Mouse (Mus musculus): ENCODE measurements at regions not wholly inside any gene's neighbourhood (a gene's known extent, or its start where the extent isn't known, plus 50 kb on each side); places are given as distances from the start of the nearest gene placed in this dataset.
"Not testable (repeated sequence)": the region's sequence is repeated elsewhere in the genome, so short reads cannot be mapped to it uniquely, and the experiment has no call there.

DNA sequence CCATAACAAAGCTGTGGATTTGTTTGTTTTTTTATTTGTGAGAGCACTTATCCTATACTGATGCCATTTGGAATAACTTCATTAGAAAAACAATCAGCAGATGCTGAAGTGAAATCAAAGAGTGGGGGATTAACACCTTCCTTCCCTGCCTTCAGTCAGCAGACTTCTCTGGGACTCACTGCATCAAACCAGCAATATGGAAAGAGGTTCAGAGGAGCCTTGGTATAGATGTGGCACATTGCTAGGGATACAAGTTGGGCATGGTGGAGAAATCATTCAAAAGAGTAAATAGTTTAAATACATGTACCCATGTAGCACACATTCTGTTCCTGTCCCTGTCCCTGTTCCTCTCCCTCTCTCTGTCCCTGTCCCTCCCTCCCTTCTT, 364.0 kb upstream of the Rgs18 start:
- intact Hi-C loops (cut with DNase I) = no loop called here
- DNase-seq (ENCODE audit: extremely low spot score in 1 of 2, low spot score in 2 of 2) = no peak

DNA sequence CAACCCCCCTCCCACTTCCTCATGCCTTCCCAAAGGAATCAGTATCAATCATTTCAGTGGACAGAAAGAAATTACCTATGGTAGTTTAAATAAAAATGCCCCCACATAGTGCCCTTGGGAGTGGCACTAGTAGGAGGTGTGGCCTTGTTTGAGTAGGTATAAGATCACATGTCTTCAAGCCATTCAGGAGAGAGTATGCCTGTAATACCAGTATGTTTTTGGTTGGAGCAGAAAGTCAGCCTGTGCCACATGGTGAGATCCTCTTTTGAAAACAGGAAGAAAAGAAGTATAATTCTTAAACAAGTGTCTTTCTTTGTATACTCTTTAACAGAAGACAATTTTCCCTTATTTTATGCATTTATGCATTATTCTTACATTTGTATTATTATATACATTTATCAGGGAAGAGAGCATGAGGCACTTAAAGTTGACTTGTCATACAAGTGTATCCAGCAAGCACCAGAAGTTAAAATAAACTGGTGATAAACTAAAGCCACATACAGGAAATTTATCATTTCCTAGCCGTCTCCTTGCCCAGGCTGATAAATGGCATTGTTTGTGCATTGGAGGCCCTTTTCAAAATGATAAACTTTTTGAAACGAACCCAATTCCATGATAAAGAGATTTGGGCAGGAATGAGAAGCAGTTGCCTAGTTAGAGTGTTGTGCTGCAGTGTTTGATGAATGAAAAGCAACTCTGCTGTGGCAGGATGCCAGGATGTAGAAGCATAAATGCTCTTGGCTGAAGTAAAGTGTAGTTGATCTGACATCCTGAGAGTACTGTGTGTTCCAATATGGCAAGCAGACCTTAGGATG, 363.4 kb upstream of the Rgs18 start:
- peak in 1 of 2 experiments; percentile 3 for DNase-seq (ENCODE audit: extremely low spot score in 1 of 2, low spot score in 2 of 2)
- intact Hi-C loops (cut with DNase I) = no loop called here

DNA sequence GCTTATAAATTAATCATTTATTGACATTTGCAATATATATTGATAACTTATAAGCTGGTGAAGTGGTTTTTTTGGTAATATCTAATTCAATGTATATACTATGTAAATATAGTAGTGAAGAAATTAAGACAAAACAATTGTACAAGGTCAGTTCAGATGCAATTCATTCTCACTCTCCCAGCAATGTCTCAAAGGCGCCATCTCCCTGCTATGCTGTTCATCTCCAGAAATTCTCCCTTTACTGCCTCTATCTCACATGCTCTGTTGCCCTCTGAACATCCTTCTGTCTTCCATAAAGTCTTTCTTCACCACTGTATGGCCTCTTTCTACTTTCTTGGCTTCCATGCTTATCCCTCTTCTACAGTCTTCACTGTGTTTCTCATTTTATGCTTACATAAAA, 355.8 kb upstream of the Rgs18 start:
- no peak for DNase-seq (ENCODE audit: extremely low spot score in 1 of 2, low spot score in 2 of 2)
- intact Hi-C loops (cut with DNase I) = no loop called here

DNA sequence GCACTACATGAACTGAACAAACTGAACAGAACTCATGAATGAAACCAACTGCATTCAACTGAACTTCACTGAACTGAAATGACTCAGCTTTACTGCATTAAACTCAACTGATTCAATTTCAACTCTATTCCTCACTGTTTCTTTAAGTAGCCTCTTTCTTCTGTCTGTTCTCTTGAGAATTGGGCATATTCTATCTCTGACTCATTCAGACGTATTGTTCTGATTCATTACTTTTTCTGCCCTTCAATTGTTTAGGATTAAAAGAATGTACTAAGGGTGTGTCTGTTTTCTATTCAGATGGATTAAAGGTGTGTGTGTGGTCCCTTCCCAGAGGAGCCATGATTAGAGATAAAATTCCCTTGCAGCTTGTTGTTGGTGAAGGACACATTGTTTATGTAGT, 337.9 kb upstream of the Rgs18 start:
- no peak for DNase-seq (ENCODE audit: extremely low spot score in 1 of 2, low spot score in 2 of 2)
- intact Hi-C loops (cut with DNase I) = no loop called here

DNA sequence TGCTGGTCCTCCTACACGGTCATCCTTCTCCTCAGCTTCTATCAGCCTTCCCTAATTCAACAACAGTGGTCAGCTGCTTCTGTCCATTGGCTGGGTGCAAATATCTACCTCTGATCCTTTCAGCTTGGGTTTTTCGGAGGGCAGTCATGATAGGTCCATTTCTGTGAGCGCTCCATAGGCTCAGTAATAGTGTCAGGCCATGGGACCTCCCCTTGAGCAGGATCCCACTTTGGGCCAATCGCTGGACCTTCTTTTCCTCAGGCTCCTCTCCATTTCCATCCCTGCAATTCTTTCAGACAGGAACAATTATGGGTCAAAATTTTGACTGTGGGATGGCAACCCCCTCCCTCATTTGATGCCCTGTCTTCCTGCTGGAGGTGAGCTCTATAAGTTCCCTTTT, 331.5 kb upstream of the Rgs18 start:
- DNase-seq (ENCODE audit: extremely low spot score in 1 of 2, low spot score in 2 of 2); intact Hi-C loops (cut with DNase I): not testable (repeated sequence)

DNA sequence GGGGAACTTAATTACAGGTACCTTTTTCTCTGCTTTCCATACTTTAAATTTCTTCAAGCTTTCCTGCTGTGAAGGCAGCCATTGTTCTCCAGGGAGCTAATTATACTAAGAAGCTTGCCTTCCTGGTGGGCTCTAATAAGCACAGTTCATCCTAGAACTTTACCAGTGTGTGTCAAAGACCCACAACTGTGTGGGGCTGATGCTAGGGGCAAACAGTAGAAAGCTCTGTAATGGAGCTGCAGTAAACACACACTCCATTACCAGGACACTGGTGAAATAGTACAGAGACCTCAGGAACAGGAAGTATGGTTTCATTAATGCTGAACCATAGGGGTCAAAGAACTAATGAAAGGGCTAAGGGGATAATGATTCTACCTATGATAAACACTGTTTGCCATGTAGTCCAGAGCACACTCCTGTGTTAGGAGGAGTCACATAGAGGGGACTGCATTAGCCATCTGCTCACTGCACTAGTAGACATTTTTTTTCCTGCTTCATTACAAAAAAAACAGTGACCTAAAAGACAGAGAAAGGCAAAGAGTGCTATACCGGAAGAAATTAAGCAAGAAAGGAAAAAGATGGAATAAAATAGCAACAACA, 290.1 kb upstream of the Rgs18 start:
- intact Hi-C loops (cut with DNase I) = no loop called here
- no peak for DNase-seq (ENCODE audit: extremely low spot score in 1 of 2, low spot score in 2 of 2)

DNA sequence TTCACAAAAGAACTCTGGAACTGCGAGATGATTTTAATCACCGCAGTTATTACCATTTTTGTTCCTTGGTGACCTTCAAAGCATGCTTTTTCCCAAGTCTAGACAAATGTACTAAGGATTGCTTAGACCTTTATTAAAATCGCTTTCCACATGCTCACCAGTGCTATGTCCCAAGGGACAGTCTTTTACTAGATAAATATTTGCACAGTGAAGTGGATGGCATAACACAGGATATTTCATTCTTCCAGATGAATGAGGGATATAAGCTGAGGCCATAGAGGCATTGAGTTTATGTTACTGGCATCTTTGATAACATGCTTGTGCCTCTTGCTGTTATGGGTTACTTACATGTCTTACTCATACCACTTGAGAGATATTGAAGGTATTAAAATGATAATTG, 289.1 kb upstream of the Rgs18 start:
- no peak for DNase-seq (ENCODE audit: extremely low spot score in 1 of 2, low spot score in 2 of 2)
- intact Hi-C loops (cut with DNase I) = no loop called here

DNA sequence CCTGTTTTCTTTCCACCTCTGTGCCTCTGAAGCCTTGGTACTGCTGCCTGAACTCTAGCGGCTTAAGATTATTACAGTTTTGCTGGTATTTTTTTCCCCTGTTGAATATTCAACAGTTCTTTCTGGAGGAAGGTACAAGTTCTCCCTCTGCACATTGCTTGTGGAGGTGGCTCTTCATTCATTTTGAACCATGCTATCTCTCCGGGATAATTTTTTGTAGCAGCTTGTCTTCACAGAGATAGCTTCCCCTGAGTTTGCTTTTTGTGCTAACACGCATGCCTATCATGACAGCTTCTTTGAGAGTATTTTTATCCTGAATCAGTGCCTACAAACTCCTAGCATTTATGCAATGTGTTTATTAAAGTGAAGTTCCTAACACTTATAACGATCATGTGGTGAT, 240.4 kb upstream of the Rgs18 start:
- intact Hi-C loops (cut with DNase I) = no loop called here
- DNase-seq (ENCODE audit: extremely low spot score in 1 of 2, low spot score in 2 of 2) = no peak

DNA sequence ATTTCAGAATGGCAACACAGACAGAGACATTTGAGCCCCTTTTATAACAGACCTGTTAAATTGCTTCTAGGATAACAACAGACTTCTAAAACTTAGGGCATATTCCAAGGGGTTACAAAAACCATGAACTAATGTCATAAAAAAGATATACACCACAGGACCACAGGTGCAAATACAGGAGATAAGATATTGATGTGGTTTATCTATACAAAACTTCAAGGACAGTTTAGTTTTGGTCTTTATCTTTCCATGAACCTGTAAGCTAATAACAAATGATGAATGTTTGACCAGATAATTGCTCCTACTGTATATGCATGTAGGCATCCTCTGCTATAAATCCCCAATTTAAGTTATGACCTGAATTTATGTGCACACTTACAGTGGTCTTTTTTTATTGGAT, 235.6 kb upstream of the Rgs18 start:
- intact Hi-C loops (cut with DNase I) = no loop called here
- DNase-seq (ENCODE audit: extremely low spot score in 1 of 2, low spot score in 2 of 2) = no peak

DNA sequence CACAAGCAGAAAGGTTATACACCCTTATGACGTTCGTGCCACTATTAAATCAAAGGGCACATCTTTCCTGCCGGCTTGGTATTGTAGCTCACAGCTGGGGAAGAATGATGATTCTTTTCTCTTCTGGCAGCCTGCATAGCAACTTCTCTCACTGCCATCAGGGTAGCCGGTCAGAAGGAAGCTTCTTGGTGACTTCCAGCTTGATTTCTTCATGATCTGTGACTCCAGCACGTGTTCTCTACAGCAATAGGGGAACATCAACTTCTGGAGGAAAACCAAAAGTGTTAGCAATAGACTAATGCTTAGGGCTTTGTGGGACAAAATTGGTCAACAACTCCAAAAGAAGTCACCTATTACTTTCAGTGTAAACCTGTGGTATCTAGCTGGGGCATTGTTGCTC, 202.9 kb upstream of the Rgs18 start:
- DNase-seq (ENCODE audit: extremely low spot score in 1 of 2, low spot score in 2 of 2) = no peak
- intact Hi-C loops (cut with DNase I) = no loop called here

DNA sequence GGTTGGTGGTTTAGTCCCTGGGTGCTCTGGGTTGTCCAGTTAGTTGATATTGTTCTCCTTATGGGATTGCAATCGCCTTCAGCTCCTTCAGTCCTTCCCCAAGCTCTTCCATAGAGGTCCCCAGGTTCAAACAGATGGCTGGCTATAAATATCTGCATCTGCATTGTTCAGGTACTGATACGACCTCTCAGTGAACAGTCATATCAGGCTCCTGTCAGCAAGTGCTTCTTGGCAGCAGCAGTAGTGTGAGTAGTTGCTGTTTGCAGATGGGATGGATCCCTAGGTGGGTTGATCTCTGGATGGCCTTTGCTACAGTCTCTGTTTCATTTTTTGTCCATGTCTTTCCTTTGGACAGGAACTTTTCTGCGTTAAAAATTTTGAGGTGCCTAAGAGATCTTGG, 190.5 kb upstream of the Rgs18 start:
- intact Hi-C loops (cut with DNase I) = no loop called here
- no peak for DNase-seq (ENCODE audit: extremely low spot score in 1 of 2, low spot score in 2 of 2)

DNA sequence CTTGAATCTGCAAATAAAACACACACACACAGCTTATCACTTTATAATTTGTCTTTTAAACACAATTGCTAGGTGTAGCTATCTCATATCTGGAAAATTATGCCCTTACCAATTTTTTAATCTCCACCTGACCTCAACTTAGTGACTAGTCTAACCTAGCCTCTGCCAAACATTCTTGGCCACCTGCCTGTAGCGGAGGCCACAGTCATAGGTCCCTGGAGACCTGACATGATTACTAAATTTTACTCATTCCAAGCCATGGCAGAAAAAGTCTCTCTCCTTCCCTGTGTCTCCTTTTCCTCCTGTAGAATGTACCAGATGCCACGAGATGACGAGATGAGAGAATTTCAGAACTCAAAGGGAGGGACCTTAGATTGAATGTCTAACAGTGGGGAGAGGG, 163.8 kb upstream of the Rgs18 start:
- DNase-seq (ENCODE audit: extremely low spot score in 1 of 2, low spot score in 2 of 2) = no peak
- intact Hi-C loops (cut with DNase I) = no loop called here

DNA sequence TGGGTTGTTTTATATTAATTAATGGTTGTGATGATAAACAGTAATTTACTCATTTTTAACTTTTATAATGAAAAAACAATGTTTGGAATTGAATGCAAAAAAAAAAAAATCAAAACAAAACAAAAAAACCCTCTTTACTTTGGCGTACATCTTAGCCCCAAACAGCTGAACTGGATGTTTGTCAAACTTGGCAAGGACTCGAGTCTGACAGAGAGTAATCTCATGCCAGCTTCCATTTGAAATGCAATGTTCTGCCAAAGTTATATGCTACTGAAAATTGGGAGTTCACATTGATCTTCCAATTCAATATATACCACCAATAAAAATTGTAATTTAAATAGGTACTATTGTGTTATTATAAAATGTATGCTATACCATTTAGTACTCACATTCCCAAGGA, 150.9 kb upstream of the Rgs18 start:
- intact Hi-C loops (cut with DNase I) = no loop called here
- peak in 1 of 2 experiments; percentile 14 for DNase-seq (ENCODE audit: extremely low spot score in 1 of 2, low spot score in 2 of 2)

DNA sequence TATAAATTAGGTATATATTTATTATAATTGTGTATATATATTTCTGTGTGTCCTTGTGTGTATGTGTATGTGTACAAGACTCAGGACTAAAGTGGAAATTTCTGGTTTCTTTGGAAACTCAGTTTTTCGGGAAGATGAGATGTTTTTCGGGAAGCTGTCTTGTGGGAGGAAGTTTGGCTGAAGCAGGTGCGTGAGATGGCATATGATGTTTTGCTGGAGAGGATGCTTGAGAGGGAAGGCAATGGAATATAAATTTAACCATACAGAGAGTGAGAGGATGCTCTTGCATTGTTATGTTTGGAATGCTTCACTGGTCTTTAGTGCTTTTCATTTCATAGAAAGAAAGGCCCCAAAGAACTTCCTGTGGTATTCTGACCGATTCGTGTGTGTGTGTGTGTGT, 141.3 kb upstream of the Rgs18 start:
- DNase-seq (ENCODE audit: extremely low spot score in 1 of 2, low spot score in 2 of 2) = no peak
- intact Hi-C loops (cut with DNase I) = no loop called here

DNA sequence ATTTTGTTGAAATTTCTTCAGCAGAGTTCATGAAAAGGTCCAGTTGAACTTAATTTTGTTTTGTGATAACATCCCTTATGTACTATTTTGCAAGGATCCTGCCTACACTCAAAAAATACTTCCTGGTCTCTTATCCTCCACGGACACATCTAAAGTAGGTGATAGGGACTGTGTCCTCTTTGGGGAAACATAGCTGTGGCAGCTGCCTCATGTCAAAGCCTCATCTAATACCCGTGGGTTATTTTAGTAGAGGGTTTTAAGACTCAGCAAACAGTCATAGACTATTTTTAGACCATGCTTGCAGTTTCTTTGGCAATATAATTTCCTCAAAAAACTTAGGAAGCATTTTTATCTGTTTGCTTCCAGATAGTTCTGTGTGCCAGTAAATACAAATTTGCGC, 127.8 kb upstream of the Rgs18 start:
- no peak for DNase-seq (ENCODE audit: extremely low spot score in 1 of 2, low spot score in 2 of 2)
- intact Hi-C loops (cut with DNase I) = no loop called here

DNA sequence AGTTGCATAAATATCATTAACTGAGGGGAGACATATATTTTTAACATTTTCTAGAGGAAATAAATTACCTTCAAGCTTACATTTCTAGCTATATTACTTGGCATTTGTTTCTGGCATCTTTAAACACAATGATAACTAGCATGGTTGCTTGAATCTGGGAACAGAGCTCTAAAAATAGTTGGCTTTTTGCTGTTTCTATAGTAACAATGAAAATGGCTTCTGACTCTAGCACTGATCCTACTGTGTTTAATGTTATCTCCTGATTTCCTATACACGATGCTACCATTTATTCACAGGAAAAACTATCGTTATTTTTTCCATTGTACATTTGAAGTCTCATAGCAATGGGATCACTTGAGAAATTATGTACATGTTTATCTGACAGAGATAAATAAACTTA, 108.4 kb upstream of the Rgs18 start:
- DNase-seq (ENCODE audit: extremely low spot score in 1 of 2, low spot score in 2 of 2) = no peak
- intact Hi-C loops (cut with DNase I) = no loop called here

DNA sequence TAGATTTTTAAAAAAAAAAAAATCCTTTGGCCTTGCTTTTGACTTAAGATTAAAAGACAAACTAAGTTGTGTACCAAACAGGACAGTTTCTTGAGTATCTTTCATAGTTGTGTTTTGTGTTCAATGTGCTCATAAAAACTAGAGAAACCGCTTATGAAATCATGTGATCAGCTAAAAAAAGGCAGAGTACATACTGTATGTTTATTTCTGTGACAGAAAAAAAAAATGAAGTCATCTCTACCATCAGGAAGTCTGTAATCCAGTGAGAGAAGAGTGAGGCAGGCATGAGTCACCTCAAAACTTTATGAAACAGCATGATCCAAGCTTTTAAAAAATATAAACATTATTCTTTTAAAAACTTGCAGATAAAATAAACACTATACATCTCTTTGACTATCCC, 86.9 kb upstream of the Rgs18 start:
- DNase-seq (ENCODE audit: extremely low spot score in 1 of 2, low spot score in 2 of 2) = no peak
- intact Hi-C loops (cut with DNase I) = no loop called here
